Mouse (Mus musculus) heart, postnatal 0 days (tissue): Measurements from ENCODE around the gene Pbp2. TPM values are rescaled to one million over a fixed set of nuclear protein-coding genes. Genes with fewer than 3 reads are reported as not detected.

Experiments used
- ATAC-seq: fragments of 200-750 bp; cut with Nextera tagmentation; 2 replicates; pipeline ENCODE4 v1.8.0; 2017; ENCODE audit warnings: low read depth, moderate number of reproducible peaks, moderate library complexity; ENCODE audit not compliant: insufficient read depth
- DNase-seq: peaks from one replicate; pipeline ENCODE4 v3.0.0-alpha.2; 2016; ENCODE audit warnings: low spot score
- H3K27ac ChIP-seq: fragments of 300-500 bp; sonication (generic); 2 replicates; pipeline ENCODE4 v1.5.1; 2014; ENCODE audit warnings: low read depth, mild to moderate bottlenecking
- H3K27me3 ChIP-seq: fragments of 300-500 bp; sonication (generic); 2 replicates; pipeline ENCODE4 v1.6.1; 2014; ENCODE audit warnings: low read length, mixed read lengths; ENCODE audit not compliant: control insufficient read depth, insufficient read depth
- H3K36me3 ChIP-seq: fragments of 300-500 bp; sonication (generic); replicated peaks from 2 replicates; pipeline ENCODE4 v1.6.1; 2014; ENCODE audit warnings: low read length, mixed read lengths; ENCODE audit not compliant: control insufficient read depth, insufficient read depth
- H3K4me1 ChIP-seq: fragments of 300-500 bp; sonication (generic); 2 replicates; pipeline ENCODE4 v1.6.1; 2014; ENCODE audit warnings: antibody characterized with exemption; ENCODE audit not compliant: control insufficient read depth, insufficient read depth
- H3K4me2 ChIP-seq: fragments of 300-500 bp; sonication (generic); 2 replicates; pipeline ENCODE4 v1.6.1; 2014; ENCODE audit warnings: low read depth, mild to moderate bottlenecking, low read length, moderate library complexity
- H3K4me3 ChIP-seq: fragments of 300-500 bp; sonication (generic); 2 replicates; pipeline ENCODE4 v1.5.1; 2014; ENCODE audit warnings: low read depth, low read length
- H3K9ac ChIP-seq: fragments of 300-500 bp; sonication (generic); replicated peaks from 2 replicates; pipeline ENCODE4 v1.6.1; 2014; ENCODE audit warnings: low read depth, low read length, mixed read lengths
- H3K9me3 ChIP-seq: fragments of 300-500 bp; sonication (generic); replicated peaks from 2 replicates; pipeline ENCODE4 v1.6.1; 2016; ENCODE audit warnings: low read length; ENCODE audit not compliant: control insufficient read depth
- CTCF ChIP-seq: IDR thresholded peaks from 2 replicates; pipeline ENCODE4 v1.5.1; 2016; ENCODE audit warnings: antibody characterized with exemption, control low read depth, low read depth
- EP300 ChIP-seq: IDR thresholded peaks from 2 replicates; pipeline ENCODE4 v1.6.1; 2016; ENCODE audit warnings: antibody characterized with exemption, low read depth
- WGBS: fragments of 180-500 bp; shearing (Covaris S2); extraction: QIAGEN DNeasy Blood & Tissue Kit; methylation state at CpG from one replicate; pipeline ENCODE4 v1.1.7; 2014; 5-methylcytosine and 5-hydroxymethylcytosine counted together
- polyA plus RNA-seq: library from polyadenylated mRNA; unstranded; fragments of >200 nt; fragmentation: Nextera tagmentation; extraction: Ambion mirVana; gene quantifications from 2 replicates; pipeline ENCODE4 v1.2.1, GENCODE M21; 2015
- total RNA-seq: library from RNA; depleted of rRNA; stranded (reverse); fragments of >200 nt; gene quantifications from 2 replicates; pipeline ENCODE4 v1.2.3, GENCODE M21; 2014; ENCODE audit warnings: low replicate concordance

Pbp2 gene
- total and polyA plus RNA-seq, 2 experiments from 2014 or later = not detected

GRCm38 (mm10) chr6:135295082-135295861 is 14.9 kb downstream of the Pbp2 start:
- Histone ChIP-seq H3K4me2 (no peak overlapping the region), H3K36me3 (no peaks in the 10 kb centered on the region), H3K27me3 (no peaks in the 10 kb centered on the region), H3K4me3 (no peak overlapping the region), H3K4me1 (no peaks in the 10 kb centered on the region; the same call in 1 of the 2 replicates), H3K27ac (no peak overlapping the region), H3K9ac (no peak overlapping the region), H3K9me3 (no peaks in the 10 kb centered on the region)
- no peak for ATAC-seq
- TF ChIP-seq EP300 = no peak
- no peak for TF ChIP-seq CTCF
- no peak for DNase-seq
- 71% methylated on average over 11 of the region's 11 CpGs for WGBS

GRCm38 (mm10) chr6:135294150-135294549 is 16.1 kb downstream of the Pbp2 start:
- Histone ChIP-seq H3K9me3 (no peaks in the 10 kb centered on the region), H3K9ac (no peak overlapping the region), H3K36me3 (no peaks in the 10 kb centered on the region), H3K27me3 (no peaks in the 10 kb centered on the region), H3K27ac (no peak overlapping the region), H3K4me3 (no peak overlapping the region), H3K4me1 (no peaks in the 10 kb centered on the region; the same call in 1 of the 2 replicates), H3K4me2 (no peak overlapping the region)
- no peak for TF ChIP-seq EP300
- no peak for TF ChIP-seq CTCF
- 61% methylated on average over 6 of the region's 6 CpGs for WGBS
- no peak for ATAC-seq
- DNase-seq = no peak

- 57% methylated on average over 4 of the region's 4 CpGs for WGBS
- ATAC-seq = no peak
- TF ChIP-seq EP300 = no peak
- TF ChIP-seq CTCF = no peak
- Histone ChIP-seq H3K36me3 (no peaks in the 10 kb centered on the region), H3K27ac (no peak overlapping the region), H3K4me3 (no peak overlapping the region), H3K9ac (no peak overlapping the region), H3K4me1 (no peaks in the 10 kb centered on the region), H3K9me3 (no peaks in the 10 kb centered on the region), H3K27me3 (no peaks in the 10 kb centered on the region), H3K4me2 (no peak overlapping the region)
- DNase-seq = no peak
Measured at GRCm38 (mm10) chr6:135292391-135292790, 17.8 kb downstream of the Pbp2 start.

GRCm38 (mm10) chr6:135279856-135280255 is 30.3 kb downstream of the Pbp2 start:
- no peak overlapping the region for H3K27ac ChIP-seq
- no peaks in the 10 kb centered on the region for H3K9me3 ChIP-seq
- TF ChIP-seq CTCF (no peak), EP300 (no peak)
- no peaks in the 10 kb centered on the region for H3K36me3 ChIP-seq
- H3K9ac ChIP-seq = no peak overlapping the region
- no peaks in the 10 kb centered on the region for H3K4me1 ChIP-seq
- DNase-seq (no peak), ATAC-seq (no peak)
- no peak overlapping the region for H3K4me2 ChIP-seq
- 57% methylated on average over 10 of the region's 10 CpGs for WGBS
- H3K27me3 ChIP-seq = no peaks in the 10 kb centered on the region
- H3K4me3 ChIP-seq = no peak overlapping the region

- Histone ChIP-seq H3K9me3 (no peaks in the 10 kb centered on the region), H3K27me3 (no peaks in the 10 kb centered on the region), H3K36me3 (no peaks in the 10 kb centered on the region), H3K4me2 (no peak overlapping the region), H3K4me1 (no peaks in the 10 kb centered on the region), H3K4me3 (no peak overlapping the region), H3K9ac (no peak overlapping the region), H3K27ac (no peak overlapping the region)
- no peak for TF ChIP-seq EP300
- TF ChIP-seq CTCF = no peak
- WGBS = 57% methylated on average over 5 of the region's 5 CpGs
- no peak for DNase-seq
- ATAC-seq = no peak
Measured at GRCm38 (mm10) chr6:135279286-135279685, 30.9 kb downstream of the Pbp2 start.

DNA sequence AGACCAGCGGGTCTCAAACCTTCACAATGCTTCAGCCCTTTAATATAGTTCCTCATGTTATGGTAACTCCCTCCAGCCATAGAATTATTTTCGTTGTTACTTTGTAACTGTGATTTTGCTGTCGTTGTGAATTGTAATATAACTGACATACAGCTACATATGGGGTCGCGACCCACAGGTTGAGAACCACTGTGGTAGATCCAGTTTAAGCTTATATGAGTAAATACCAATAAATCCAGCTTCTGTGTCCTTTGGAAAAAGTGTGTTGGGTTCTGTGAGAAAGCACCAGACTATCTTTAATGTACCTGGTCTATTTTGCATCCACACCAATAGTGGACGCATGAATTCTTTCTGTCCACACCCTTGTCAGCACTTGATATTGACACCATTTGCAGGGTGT is 31.9 kb downstream of the Pbp2 start:
- H3K27me3 ChIP-seq = no peaks in the 10 kb centered on the region
- no peaks in the 10 kb centered on the region for H3K9me3 ChIP-seq
- no peak overlapping the region for H3K27ac ChIP-seq
- no peak overlapping the region for H3K4me2 ChIP-seq
- DNase-seq (no peak), ATAC-seq (no peak)
- no peak for TF ChIP-seq CTCF
- no peak for TF ChIP-seq EP300
- H3K4me1 ChIP-seq = no peaks in the 10 kb centered on the region
- H3K36me3 ChIP-seq = no peaks in the 10 kb centered on the region
- 85% methylated on average over 6 of the region's 6 CpGs for WGBS
- no peak overlapping the region for H3K4me3 ChIP-seq
- H3K9ac ChIP-seq = no peak overlapping the region
